Mouse (Mus musculus) liver, embryonic 16.5 days (tissue): ENCODE data around the gene Pibf1. TPM values are rescaled to one million over a fixed set of nuclear protein-coding genes. Genes with fewer than 3 reads are reported as not detected.
A peak's percentile ranks its signal among the peaks of the same experiment; 100 is the strongest.

Source experiments
- ATAC-seq: fragments of 200-750 bp; cut with Nextera tagmentation; 2 replicates; pipeline ENCODE4 v1.8.0; 2017; ENCODE audit warnings: low read depth, mild to moderate bottlenecking, moderate number of reproducible peaks, moderate library complexity
- H3K27ac ChIP-seq: fragments of 300-500 bp; sonication (generic); 2 replicates; pipeline ENCODE4 v1.5.1; 2014; ENCODE audit warnings: mild to moderate bottlenecking, low read length
- H3K27me3 ChIP-seq: fragments of 300-500 bp; sonication (generic); 2 replicates; pipeline ENCODE4 v1.6.1; 2014; ENCODE audit warnings: low read depth, low read length, mixed read lengths; ENCODE audit not compliant: control insufficient read depth, insufficient read depth
- H3K36me3 ChIP-seq: fragments of 300-500 bp; sonication (generic); 2 replicates; pipeline ENCODE4 v1.6.1; 2014; ENCODE audit warnings: mild to moderate bottlenecking; ENCODE audit not compliant: control insufficient read depth, insufficient read depth
- H3K4me1 ChIP-seq: fragments of 300-500 bp; sonication (generic); 2 replicates; pipeline ENCODE4 v1.6.1; 2014; ENCODE audit warnings: low read depth, low read length, mixed read lengths; ENCODE audit not compliant: control insufficient read depth
- H3K4me2 ChIP-seq: fragments of 300-500 bp; sonication (generic); 2 replicates; pipeline ENCODE4 v1.6.1; 2014; ENCODE audit warnings: low read depth, low read length, mixed read lengths
- H3K4me3 ChIP-seq: fragments of 300-500 bp; sonication (generic); 2 replicates; pipeline ENCODE4 v1.5.1; 2014; ENCODE audit warnings: low read depth, mild to moderate bottlenecking, low read length
- H3K9ac ChIP-seq: fragments of 300-500 bp; sonication (generic); 2 replicates; pipeline ENCODE4 v1.6.1; 2014; ENCODE audit warnings: low read depth, low read length
- H3K9me3 ChIP-seq: fragments of 300-500 bp; sonication (generic); replicated peaks from 2 replicates; pipeline ENCODE4 v1.6.1; 2016; ENCODE audit warnings: low read length; ENCODE audit not compliant: control insufficient read depth
- WGBS: fragments of 180-500 bp; shearing (Covaris S2); extraction: QIAGEN DNeasy Blood & Tissue Kit; methylation state at CpG from one replicate; pipeline ENCODE4 v1.1.7; 2014; ENCODE audit not compliant: insufficient replicate concordance; 5-methylcytosine and 5-hydroxymethylcytosine counted together
- polyA plus RNA-seq: library from polyadenylated mRNA; unstranded; fragments of >200 nt; fragmentation: Nextera tagmentation; extraction: Ambion mirVana; gene quantifications from 2 replicates; pipeline ENCODE4 v1.2.1, GENCODE M21; 2015

Gene Pibf1
- polyA plus RNA-seq, 1 experiment from 2014 or later, result 5.1 TPM

DNA sequence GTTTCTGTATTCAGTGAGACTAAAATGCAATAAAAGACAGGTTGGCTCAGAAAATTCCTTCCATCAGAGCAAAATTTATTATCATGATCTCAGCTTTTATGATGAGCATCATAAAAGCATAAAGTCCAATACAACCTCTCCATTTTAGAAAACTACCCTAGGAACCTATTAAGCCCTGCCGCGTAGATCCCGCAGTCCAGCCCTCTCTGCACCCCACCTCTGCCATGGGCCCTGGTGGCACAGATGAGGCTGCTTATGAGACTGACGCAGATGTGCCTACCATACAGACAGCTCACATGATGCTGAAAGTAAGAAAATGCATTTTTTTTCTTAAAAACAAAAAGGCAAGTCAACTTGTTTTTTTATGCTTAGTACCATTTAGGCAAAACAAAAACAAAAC, 126.7 kb downstream of the Pibf1 start:
- Histone ChIP-seq H3K27ac (no peak overlapping the region), H3K36me3 (no peaks in the 10 kb centered on the region; the same call in 1 of the 2 replicates), H3K4me3 (no peak overlapping the region), H3K9me3 (no peaks in the 10 kb centered on the region), H3K4me1 (no peaks in the 10 kb centered on the region), H3K9ac (no peak overlapping the region), H3K27me3 (no peaks in the 10 kb centered on the region), H3K4me2 (no peak overlapping the region)
- 89% methylated on average over 4 of the region's 4 CpGs for WGBS
- ATAC-seq, result no peak

DNA sequence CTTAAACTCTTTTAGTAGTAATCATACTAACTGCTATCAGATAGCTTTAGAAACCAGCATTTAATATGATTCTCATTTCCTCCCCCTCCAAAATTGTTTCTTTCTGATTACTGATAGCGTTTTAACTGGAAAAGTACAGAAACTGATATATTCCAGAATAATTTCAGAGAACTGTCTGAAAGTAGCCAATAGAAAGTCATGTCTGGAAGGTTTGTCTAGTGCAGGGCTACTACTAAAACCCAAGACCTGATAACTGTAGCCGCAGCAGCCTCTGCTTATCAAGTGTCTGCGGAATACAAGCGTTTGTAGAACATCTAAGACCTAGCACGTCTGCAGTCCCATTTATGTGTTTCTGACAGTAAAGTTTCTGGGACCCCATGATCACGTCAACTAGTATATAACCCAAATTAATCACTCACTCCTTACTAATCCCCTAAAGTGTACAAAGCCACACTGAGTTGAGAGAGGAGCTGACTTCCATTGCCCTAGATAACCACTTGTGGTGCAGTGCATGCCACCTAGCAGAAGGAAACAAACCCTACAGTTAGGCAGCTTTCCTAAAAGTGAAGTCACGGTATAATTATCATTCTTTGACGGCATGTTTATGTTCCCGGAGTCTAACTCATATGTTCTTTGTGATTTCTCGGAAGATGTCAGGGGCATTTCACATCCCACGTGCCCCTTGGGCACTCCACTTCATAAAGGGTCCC, 130.0 kb downstream of the Pibf1 start:
- ATAC-seq, result 0 out of 2 replicates have a peak, but pooled peaks have one; percentile 41
- Histone ChIP-seq H3K4me3 (no peak overlapping the region), H3K4me2 (no peak overlapping the region), H3K4me1 (no peaks in the 10 kb centered on the region), H3K27me3 (no peaks in the 10 kb centered on the region), H3K36me3 (no peaks in the 10 kb centered on the region), H3K27ac (no peak overlapping the region), H3K9ac (no peak overlapping the region), H3K9me3 (no peaks in the 10 kb centered on the region)
- WGBS, result 61% methylated on average over 11 of the region's 11 CpGs

DNA sequence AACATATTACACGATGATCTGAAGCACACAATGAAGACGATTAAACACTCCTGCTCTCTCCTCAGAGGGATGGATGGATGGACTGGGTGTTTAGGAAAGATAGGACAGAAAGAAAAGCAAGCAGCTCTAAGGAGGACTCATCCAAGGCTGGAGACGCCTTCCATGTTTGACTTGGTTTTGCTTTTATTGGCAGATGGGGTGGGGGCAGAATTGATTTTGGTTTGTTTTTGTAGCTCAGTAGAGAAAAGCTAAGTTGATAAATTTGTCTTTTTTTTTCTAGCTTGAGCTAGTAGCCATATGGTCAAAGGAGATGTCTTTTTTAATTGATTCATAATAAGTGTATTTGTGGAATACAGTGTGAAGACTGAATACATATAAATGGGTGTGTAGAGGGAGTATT, 133.8 kb downstream of the Pibf1 start:
- Histone ChIP-seq H3K4me1 (no peaks in the 10 kb centered on the region), H3K27ac (no peak overlapping the region), H3K4me2 (no peak overlapping the region), H3K27me3 (no peaks in the 10 kb centered on the region), H3K36me3 (no peaks in the 10 kb centered on the region), H3K4me3 (no peak overlapping the region), H3K9ac (no peak overlapping the region), H3K9me3 (no peaks in the 10 kb centered on the region)
- WGBS, result 79% methylated on average over 3 of the region's 3 CpGs
- no peak for ATAC-seq

DNA sequence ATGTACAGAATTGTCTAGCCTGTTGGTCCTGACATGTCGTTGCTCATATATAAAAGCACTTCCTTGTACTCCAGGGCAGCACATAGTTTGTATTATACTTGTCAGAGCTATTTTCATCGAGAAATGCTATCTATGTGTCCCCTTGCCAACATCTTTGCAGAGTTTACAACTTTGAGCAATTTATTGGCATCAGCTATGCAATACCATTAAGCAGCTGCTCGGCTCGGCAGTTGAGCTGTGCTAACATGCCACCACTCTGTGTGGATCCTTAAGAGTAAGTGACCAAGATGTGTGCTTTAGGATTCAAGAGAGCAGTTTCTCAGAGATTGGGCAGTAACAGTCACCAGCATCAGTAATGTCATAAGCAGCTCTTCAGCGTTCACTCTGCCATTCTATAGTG, 137.9 kb downstream of the Pibf1 start:
- Histone ChIP-seq H3K36me3 (no peaks in the 10 kb centered on the region), H3K4me3 (no peak overlapping the region), H3K27ac (no peak overlapping the region), H3K9me3 (no peaks in the 10 kb centered on the region), H3K9ac (no peak overlapping the region), H3K4me2 (no peak overlapping the region), H3K4me1 (no peaks in the 10 kb centered on the region), H3K27me3 (no peaks in the 10 kb centered on the region)
- WGBS, result 72% methylated on average over 5 of the region's 5 CpGs
- ATAC-seq, result no peak

DNA sequence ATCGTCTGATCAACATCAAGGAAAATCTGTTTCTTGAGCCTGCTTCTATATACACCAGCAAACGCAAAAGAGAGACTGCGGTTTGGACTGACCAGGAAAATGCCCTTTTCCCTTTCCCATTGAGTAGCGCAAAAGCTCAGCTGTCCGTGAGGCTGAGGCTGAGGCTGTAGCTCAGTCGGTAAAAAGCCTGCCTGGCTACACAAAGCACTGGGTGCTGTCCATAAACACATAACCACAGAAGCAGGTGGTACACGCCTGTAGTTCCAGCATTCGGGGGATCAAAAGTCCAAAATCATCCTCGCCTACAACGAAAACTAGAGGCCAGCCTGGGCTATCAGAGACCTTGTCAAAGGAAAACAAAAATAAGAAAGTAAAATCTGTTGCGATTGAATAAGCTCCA, 141.3 kb downstream of the Pibf1 start:
- H3K27ac ChIP-seq, result no peak overlapping the region
- WGBS, result 77% methylated on average over 11 of the region's 11 CpGs
- no peak overlapping the region for H3K9ac ChIP-seq
- ATAC-seq, result no peak
- no peaks in the 10 kb centered on the region for H3K36me3 ChIP-seq
- no peaks in the 10 kb centered on the region for H3K27me3 ChIP-seq
- H3K4me3 ChIP-seq, result no peak overlapping the region
- H3K4me1 ChIP-seq, result no peaks in the 10 kb centered on the region
- H3K9me3 ChIP-seq, result no peaks in the 10 kb centered on the region
- H3K4me2 ChIP-seq, result no peak overlapping the region

DNA sequence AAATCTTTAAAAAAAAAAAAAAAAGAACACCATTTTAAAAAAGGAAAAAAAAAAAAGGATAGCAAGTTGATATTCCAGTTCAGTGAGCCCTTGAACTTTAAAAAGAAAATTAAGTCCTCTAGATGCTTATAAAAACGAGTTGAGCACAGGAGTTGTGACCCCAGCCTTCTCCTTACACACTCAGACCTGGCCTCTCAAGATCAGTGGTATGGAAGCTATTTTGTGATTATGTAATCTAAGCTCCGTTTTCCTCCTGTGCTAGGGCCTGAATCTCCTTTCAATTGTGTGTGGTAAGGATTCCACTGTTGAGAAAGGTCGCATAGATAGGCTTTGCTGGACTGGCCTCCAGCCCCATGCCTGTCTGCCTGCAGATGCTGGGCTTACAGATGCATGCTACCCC, 145.3 kb downstream of the Pibf1 start:
- Histone ChIP-seq H3K9me3 (no peaks in the 10 kb centered on the region), H3K36me3 (no peaks in the 10 kb centered on the region), H3K27me3 (no peaks in the 10 kb centered on the region), H3K4me1 (no peaks in the 10 kb centered on the region), H3K27ac (no peak overlapping the region), H3K9ac (no peak overlapping the region), H3K4me3 (no peak overlapping the region), H3K4me2 (no peak overlapping the region)
- 58% methylated on average over 3 of the region's 3 CpGs for WGBS
- no peak for ATAC-seq

DNA sequence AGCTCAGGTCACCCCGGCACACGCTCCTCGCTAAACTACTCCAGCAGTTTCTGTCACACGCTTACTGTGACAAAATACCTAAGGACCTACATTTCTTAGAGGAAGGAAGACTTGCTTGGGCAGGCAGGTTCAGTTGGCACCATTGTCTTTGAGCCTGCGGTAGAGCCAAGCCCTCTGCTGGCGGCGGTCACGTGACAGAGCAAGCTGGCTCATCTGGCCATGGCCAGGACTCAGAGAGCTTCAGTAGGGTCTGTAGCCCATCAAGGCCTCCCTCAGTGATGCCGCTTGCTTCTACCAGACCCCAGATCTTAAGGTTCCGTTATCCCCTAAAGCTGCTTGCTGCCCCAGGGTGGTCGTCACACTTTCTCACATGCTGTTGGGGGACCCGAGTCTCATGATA, 162.8 kb downstream of the Pibf1 start:
- H3K27ac ChIP-seq, result no peak overlapping the region
- H3K4me3 ChIP-seq, result no peak overlapping the region
- H3K9me3 ChIP-seq, result no peaks in the 10 kb centered on the region
- ATAC-seq, result no peak
- no peak overlapping the region for H3K4me2 ChIP-seq
- 91% methylated on average over 12 of the region's 12 CpGs for WGBS
- no peaks in the 10 kb centered on the region for H3K27me3 ChIP-seq
- H3K9ac ChIP-seq, result no peak overlapping the region
- H3K4me1 ChIP-seq, result peaks cover 14% of the 10 kb centered on the region
- no peaks in the 10 kb centered on the region for H3K36me3 ChIP-seq

DNA sequence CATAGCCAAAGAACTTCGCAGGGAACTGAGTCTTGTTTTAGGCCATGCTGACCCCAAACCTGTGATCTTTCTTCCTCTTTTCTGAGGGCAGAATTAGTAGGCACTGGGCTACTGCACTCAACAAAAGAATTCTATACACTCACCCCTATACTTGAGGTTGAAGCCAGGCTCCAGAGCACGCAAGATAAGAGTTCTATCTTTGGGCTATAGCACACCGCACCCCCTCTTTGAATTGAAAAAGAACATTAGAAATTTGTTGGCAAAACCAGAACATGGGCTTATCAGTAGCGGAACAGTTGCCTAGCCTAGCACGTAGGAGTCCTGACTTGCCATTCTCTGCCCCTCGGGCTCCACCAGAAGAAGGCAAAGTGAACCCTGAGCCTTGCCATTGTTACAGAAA, 164.6 kb downstream of the Pibf1 start:
- H3K9ac ChIP-seq, result no peak overlapping the region
- no peak overlapping the region for H3K4me3 ChIP-seq
- ATAC-seq, result peak; percentile 89
- H3K36me3 ChIP-seq, result no peaks in the 10 kb centered on the region
- peak overlapping the region; percentile 20; the same call in 1 of the 2 replicates for H3K4me2 ChIP-seq
- no peaks in the 10 kb centered on the region for H3K27me3 ChIP-seq
- 26% methylated on average over 6 of the region's 6 CpGs for WGBS
- H3K4me1 ChIP-seq, result peaks cover 14% of the 10 kb centered on the region
- H3K9me3 ChIP-seq, result no peaks in the 10 kb centered on the region
- H3K27ac ChIP-seq, result no peak overlapping the region; the same call in 1 of the 2 replicates

DNA sequence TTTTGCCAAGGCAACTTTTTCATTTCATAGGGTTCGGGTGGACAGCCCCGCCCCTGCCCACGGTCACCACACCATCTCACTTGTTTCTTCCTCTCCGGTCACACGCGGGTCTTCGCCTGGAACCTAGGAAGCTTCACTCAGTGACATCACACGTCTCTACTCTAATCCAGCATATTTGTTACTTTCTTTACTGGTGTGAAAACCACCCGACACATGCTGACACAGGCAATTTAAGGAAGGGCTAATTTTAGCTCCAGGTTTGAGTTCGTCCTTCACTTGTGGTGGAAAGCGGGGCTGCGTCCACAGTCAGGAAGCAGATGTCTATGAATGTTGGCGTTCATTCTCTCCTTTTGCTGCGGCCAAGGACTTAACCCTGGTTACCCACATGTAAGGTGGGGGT, 166.6 kb downstream of the Pibf1 start:
- H3K36me3 ChIP-seq, result no peaks in the 10 kb centered on the region
- H3K9ac ChIP-seq, result no peak overlapping the region
- no peak overlapping the region for H3K4me3 ChIP-seq
- no peaks in the 10 kb centered on the region for H3K9me3 ChIP-seq
- peaks cover 14% of the 10 kb centered on the region for H3K4me1 ChIP-seq
- peak overlapping the region; percentile 24; the same call in 1 of the 2 replicates for H3K4me2 ChIP-seq
- 35% methylated on average over 14 of the region's 14 CpGs for WGBS
- H3K27ac ChIP-seq, result no peak overlapping the region
- H3K27me3 ChIP-seq, result no peaks in the 10 kb centered on the region
- ATAC-seq, result no peak
